Mouse (Mus musculus): Measurements from ENCODE around the gene Fhdc1.

GRCm38 (mm10) chr3:84430152-84430551 lies 50.1 kb downstream of the Fhdc1 start:
- TF ChIP-seq POLR2A (IDR thresholded peaks at IDR 0.05; ENCODE audit: extremely low read depth, insufficient read depth, low read length) (no peak), CTCF (IDR thresholded peaks at IDR 0.05; ENCODE audit: low read depth, low read length) (no peak)

Measured in liver, adult 2 months (tissue).